Mouse (Mus musculus): Measurements from ENCODE around the gene Spata48.

GRCm38 (mm10) chr11:11547597-11548240 lies 85.8 kb downstream of the Spata48 start:
- no peak for TF ChIP-seq POLR2A (IDR thresholded peaks at IDR 0.05; ENCODE audit: borderline replicate concordance, insufficient read depth, low read length)
- no peak for TF ChIP-seq CTCF (IDR thresholded peaks at IDR 0.05; ENCODE audit: borderline replicate concordance, insufficient read depth, low read depth, low read length)
